Mouse (Mus musculus) limb, embryonic 13.5 days (tissue): ENCODE data around the gene Pde10a. TPM values are rescaled to one million over a fixed set of nuclear protein-coding genes. Genes with fewer than 3 reads are reported as not detected.

ENCODE experiments used
- ATAC-seq: fragments of 200-750 bp; cut with Nextera tagmentation; 2 replicates; pipeline ENCODE4 v1.8.0; 2017; ENCODE audit warnings: low read depth, moderate number of reproducible peaks, moderate TSS enrichment; ENCODE audit not compliant: low FRiP score
- H3K27ac ChIP-seq: fragments of 300-500 bp; sonication (generic); 2 replicates; pipeline ENCODE4 v1.5.1; 2015; ENCODE audit warnings: inconsistent platforms, mild to moderate bottlenecking, moderate library complexity
- H3K27me3 ChIP-seq: fragments of 300-500 bp; sonication (generic); 2 replicates; pipeline ENCODE4 v1.6.1; 2015; ENCODE audit warnings: mild to moderate bottlenecking, inconsistent platforms
- H3K36me3 ChIP-seq: fragments of 300-500 bp; sonication (generic); 2 replicates; pipeline ENCODE4 v1.6.1; 2015; ENCODE audit warnings: inconsistent platforms, mild to moderate bottlenecking, moderate library complexity
- H3K4me1 ChIP-seq: fragments of 300-500 bp; sonication (generic); 2 replicates; pipeline ENCODE4 v1.6.1; 2015; ENCODE audit warnings: inconsistent platforms
- H3K4me2 ChIP-seq: fragments of 300-500 bp; sonication (generic); replicated peaks from 2 replicates; pipeline ENCODE4 v1.6.1; 2015; ENCODE audit warnings: inconsistent platforms, mild to moderate bottlenecking, moderate library complexity
- H3K4me3 ChIP-seq: fragments of 300-500 bp; sonication (generic); 2 replicates; pipeline ENCODE4 v1.5.1; 2015; ENCODE audit warnings: moderate library complexity, mild to moderate bottlenecking, inconsistent platforms
- H3K9ac ChIP-seq: fragments of 300-500 bp; sonication (generic); 2 replicates; pipeline ENCODE4 v1.6.1; 2015; ENCODE audit warnings: mild to moderate bottlenecking, inconsistent platforms
- H3K9me3 ChIP-seq: fragments of 300-500 bp; sonication (generic); 2 replicates; pipeline ENCODE4 v1.6.1; 2016; ENCODE audit warnings: inconsistent platforms
- WGBS: fragments of 180-500 bp; shearing (Covaris S2); methylation state at CpG from one replicate; pipeline ENCODE4 v1.1.7; 2015; 5-methylcytosine and 5-hydroxymethylcytosine counted together
- polyA plus RNA-seq: library from polyadenylated mRNA; unstranded; fragments of >200 nt; fragmentation: Nextera tagmentation; extraction: Ambion mirVana; gene quantifications from 2 replicates; pipeline ENCODE4 v1.2.1, GENCODE M21; 2015

Pde10a gene
- polyA plus RNA-seq, 1 experiment from 2014 or later: 2.4 TPM

DNA sequence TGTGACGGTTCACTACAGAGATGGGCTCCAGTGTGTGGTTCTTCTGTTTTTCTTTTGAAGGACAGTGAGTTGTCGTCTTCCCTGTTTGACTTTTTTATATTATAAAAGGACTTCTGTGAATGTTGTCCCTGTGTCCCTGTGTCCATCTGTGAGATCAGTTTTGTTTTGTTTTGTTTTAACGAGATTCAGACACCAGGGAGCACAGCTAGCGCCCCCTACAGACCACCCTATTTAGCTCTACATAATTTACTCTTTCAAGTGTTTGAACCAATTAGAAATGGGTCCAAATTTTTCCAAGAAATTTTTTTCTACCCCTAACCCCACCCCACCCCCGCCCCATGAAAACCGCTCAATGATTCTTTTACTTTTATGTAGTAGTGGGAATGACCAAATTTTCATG lies 205.9 kb downstream of the Pde10a start:
- Histone ChIP-seq H3K4me2 (no peak overlapping the region), H3K9me3 (no peaks in the 10 kb centered on the region), H3K27ac (no peak overlapping the region), H3K4me3 (no peak overlapping the region), H3K4me1 (no peaks in the 10 kb centered on the region), H3K27me3 (0 out of 2 replicates have a peak, but pooled peaks cover 2% of the 10 kb centered on the region), H3K36me3 (no peaks in the 10 kb centered on the region), H3K9ac (no peak overlapping the region)
- 66% methylated on average over 6 of the region's 6 CpGs for WGBS
- ATAC-seq: no peak

DNA sequence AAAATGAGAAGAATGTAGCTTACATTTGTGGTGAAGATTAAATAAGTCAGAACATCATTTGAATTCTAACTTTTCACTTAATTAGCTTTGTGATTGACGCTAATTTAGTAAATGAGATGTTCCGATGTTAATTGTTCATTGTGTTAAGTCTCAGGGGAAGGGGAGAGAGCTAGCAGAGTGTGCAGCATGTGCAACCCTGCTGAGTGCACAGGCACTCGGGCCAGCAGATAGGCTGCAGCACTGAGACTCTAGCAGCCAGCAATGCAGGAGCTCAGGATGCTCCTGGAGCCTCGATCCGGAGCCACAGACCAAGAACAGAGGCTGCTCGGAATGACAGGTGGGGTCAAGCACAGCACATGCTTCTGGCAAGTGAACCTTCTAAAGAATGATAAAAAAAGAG lies 211.1 kb downstream of the Pde10a start:
- Histone ChIP-seq H3K4me1 (no peaks in the 10 kb centered on the region), H3K27ac (no peak overlapping the region), H3K36me3 (no peaks in the 10 kb centered on the region), H3K27me3 (no peaks in the 10 kb centered on the region), H3K9ac (no peak overlapping the region), H3K4me3 (no peak overlapping the region), H3K9me3 (0 out of 2 replicates have a peak, but pooled peaks cover 3% of the 10 kb centered on the region), H3K4me2 (no peak overlapping the region)
- no peak for ATAC-seq
- 82% methylated on average over 6 of the region's 6 CpGs for WGBS

DNA sequence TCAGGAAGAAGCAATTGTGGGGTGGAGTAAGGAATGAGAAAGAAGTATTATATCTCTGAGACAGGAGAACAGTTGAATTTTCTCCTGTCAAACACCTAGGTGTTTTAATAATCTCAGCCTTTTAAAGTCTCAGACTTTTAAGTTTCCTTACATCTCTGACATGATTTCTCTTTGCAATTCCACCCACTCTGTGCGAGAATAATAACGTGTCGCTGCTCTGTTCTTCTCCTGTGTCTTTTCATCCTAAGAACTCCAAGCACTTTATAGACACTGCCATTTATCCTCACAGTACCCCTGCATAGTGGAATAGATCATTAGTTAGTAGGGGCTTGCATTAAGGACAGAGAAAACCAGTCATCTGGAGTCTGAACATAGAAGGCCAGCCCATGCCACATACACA lies 217.6 kb downstream of the Pde10a start:
- H3K27me3 ChIP-seq: 0 out of 2 replicates have a peak, but pooled peaks cover 4% of the 10 kb centered on the region
- H3K4me3 ChIP-seq: no peak overlapping the region
- ATAC-seq: no peak
- no peaks in the 10 kb centered on the region for H3K36me3 ChIP-seq
- no peaks in the 10 kb centered on the region for H3K4me1 ChIP-seq
- no peak overlapping the region for H3K9ac ChIP-seq
- 0 out of 2 replicates have a peak, but pooled peaks cover under 1% of the 10 kb centered on the region for H3K9me3 ChIP-seq
- H3K27ac ChIP-seq: no peak overlapping the region
- no peak overlapping the region for H3K4me2 ChIP-seq
- WGBS: 85% methylated on average over 3 of the region's 3 CpGs

DNA sequence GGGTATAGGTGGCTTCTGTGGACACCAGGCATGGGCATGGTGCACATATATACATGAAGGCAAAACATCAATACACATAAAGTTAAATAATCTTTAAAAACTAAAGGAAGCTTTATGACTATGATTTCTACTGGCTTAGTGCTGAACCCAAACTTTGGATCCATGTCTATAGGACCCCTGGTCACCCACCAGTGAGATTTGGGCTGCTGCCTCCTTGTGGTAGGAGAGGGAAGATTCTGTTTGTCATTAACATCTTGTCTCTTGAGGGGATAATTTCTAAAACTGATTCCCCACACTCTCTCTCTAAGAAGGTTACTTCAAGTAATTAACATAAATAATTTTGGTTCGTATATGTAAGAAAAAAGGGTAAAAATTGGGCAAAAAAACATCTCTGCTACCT lies 220.2 kb downstream of the Pde10a start:
- ATAC-seq: no peak
- 48% methylated on average over 1 of the region's 1 CpGs for WGBS
- no peak overlapping the region for H3K4me3 ChIP-seq
- H3K36me3 ChIP-seq: no peaks in the 10 kb centered on the region
- H3K4me1 ChIP-seq: no peaks in the 10 kb centered on the region
- no peak overlapping the region for H3K9ac ChIP-seq
- no peak overlapping the region for H3K4me2 ChIP-seq
- H3K9me3 ChIP-seq: no peaks in the 10 kb centered on the region
- H3K27me3 ChIP-seq: 0 out of 2 replicates have a peak, but pooled peaks cover 4% of the 10 kb centered on the region
- no peak overlapping the region for H3K27ac ChIP-seq

DNA sequence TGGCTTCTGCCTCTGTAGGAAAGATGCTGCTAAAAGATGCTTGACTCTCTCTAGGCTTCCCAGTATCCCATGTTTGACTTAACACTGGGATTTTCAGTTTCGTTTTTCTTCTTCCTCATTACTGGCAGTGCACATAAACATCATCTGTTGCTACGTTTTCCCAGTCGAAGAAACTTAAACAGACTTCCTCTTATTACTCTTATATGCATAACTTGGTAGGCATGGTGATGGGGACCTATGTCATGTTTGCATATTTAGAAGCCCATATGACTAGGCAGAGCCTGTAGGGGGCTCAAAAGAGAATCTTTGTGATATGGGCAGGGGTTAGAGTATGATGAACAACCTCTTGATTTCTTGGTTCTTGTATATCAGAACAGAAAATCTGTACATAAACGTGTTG lies 224.3 kb downstream of the Pde10a start:
- ATAC-seq: no peak
- Histone ChIP-seq H3K9ac (no peak overlapping the region), H3K4me1 (no peaks in the 10 kb centered on the region), H3K9me3 (no peaks in the 10 kb centered on the region), H3K4me2 (no peak overlapping the region), H3K36me3 (no peaks in the 10 kb centered on the region), H3K27me3 (no peaks in the 10 kb centered on the region), H3K27ac (no peak overlapping the region), H3K4me3 (no peak overlapping the region)
- 75% methylated on average over 4 of the region's 4 CpGs for WGBS

DNA sequence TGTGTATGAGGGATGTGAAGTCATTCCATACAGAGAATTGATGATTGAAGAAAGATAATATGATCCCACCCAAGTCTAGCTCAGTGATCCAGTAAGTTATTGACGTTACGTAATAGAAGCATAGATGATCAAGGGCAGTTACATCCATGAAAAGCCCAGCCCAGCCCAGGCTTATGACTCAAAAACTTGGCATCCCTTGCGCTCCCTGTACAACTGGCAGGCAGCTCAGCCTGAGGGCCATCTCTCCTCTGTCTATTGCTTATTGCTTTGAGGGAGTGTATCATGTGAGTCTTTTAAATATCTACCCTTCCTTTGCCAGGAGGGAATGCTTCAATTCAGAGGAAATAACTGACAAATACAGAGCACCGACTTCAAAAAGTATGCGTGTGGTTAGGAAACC lies 232.4 kb downstream of the Pde10a start:
- H3K4me3 ChIP-seq: no peak overlapping the region
- WGBS: 88% methylated on average over 5 of the region's 5 CpGs
- H3K9ac ChIP-seq: no peak overlapping the region
- no peaks in the 10 kb centered on the region for H3K36me3 ChIP-seq
- no peak for ATAC-seq
- H3K4me1 ChIP-seq: no peaks in the 10 kb centered on the region
- H3K27ac ChIP-seq: no peak overlapping the region
- no peaks in the 10 kb centered on the region for H3K9me3 ChIP-seq
- no peaks in the 10 kb centered on the region for H3K27me3 ChIP-seq
- H3K4me2 ChIP-seq: no peak overlapping the region

DNA sequence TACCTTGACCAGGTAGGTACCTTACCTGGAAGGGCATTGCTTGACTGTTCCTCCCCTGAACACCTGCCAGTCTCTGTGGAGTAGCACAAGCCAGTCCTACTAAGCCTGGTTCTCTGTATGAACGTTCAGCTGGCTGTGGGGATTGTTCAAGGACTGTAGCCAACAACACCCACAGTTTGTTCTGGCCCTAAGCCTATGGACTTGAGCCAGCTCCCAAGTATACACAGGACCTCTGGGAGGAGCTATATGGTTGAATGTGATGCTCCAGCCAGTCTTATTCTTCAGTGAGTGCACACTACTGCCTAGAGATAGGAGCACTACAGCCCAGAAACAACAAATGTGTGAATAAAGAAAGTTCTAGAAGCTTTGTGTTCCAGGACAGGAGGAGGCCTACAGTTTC lies 238.1 kb downstream of the Pde10a start:
- no peak overlapping the region for H3K9ac ChIP-seq
- no peak for ATAC-seq
- 45% methylated on average over 1 of the region's 1 CpGs for WGBS
- no peaks in the 10 kb centered on the region for H3K4me1 ChIP-seq
- no peak overlapping the region for H3K4me3 ChIP-seq
- no peaks in the 10 kb centered on the region for H3K9me3 ChIP-seq
- no peaks in the 10 kb centered on the region for H3K36me3 ChIP-seq
- H3K27me3 ChIP-seq: no peaks in the 10 kb centered on the region
- no peak overlapping the region for H3K27ac ChIP-seq
- no peak overlapping the region for H3K4me2 ChIP-seq

DNA sequence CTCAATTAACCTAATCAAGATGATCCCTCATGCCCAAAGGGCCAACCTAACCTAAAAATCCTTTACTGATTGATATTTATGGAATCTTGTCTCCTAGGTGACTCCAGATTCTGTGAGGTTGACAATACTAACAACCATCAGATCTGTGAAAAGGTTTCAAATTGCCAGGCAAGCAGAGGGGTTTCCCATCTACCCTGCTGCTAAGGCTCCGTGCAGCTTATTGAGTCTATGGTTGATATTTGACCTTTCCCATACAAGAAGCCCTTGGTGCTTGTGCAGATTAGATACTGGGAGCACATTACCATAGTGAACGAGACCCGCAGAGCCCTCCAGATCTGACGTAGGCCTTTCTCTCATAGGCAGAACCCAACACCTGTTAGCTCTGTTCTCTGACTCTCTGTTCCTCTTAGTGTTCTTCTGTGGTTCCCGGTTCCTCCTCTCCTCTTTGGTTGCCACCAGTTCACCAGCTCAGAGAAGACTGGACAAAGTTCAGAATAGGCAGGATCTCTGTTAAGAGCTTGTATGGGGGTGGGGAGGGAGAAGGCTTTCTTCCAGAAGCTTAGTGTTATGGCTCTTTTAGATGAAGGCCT lies 240.9 kb downstream of the Pde10a start:
- no peaks in the 10 kb centered on the region for H3K36me3 ChIP-seq
- no peak overlapping the region for H3K4me3 ChIP-seq
- H3K27ac ChIP-seq: no peak overlapping the region
- H3K4me1 ChIP-seq: no peaks in the 10 kb centered on the region
- no peak overlapping the region for H3K4me2 ChIP-seq
- no peaks in the 10 kb centered on the region for H3K9me3 ChIP-seq
- no peak for ATAC-seq
- no peak overlapping the region for H3K9ac ChIP-seq
- H3K27me3 ChIP-seq: no peaks in the 10 kb centered on the region
- 88% methylated on average over 5 of the region's 5 CpGs for WGBS

DNA sequence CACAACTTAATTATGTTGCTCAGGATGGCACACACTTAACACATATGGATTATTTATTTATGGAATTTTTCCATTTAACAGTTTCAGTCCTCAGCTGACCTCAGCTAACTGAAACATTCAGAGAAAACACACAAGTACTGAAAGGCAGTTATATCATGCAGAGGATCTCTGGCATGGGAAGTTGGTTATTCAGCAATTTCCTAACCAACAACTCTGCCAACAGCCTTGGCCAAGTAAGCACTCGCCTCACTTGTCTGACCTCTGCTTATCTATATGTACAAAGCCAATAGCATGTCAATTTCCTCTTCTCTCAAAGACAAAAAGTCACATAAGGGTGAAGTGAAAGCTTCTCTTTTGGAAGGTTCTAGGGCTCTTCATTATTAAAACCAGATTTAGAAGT lies 244.0 kb downstream of the Pde10a start:
- ATAC-seq: no peak
- no peaks in the 10 kb centered on the region for H3K9me3 ChIP-seq
- no peaks in the 10 kb centered on the region for H3K27me3 ChIP-seq

DNA sequence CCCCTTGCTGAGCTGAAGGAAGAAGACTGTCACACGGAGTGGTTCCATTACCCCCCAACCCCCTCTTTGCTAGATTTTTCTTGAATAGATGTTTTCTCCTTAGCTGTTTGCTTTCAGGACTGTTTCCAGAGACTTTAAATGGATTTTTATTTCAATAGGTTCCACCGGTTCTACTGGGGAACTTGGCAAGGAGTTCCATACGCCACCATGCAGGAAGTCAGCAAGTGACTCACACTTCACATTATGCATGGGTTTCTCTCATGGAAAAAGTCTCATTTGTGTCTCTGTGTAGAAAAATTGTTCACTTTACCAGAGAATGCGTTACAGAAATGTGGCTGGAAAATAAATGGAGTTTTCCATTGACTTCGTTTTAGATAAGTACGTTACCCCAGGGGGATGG lies 248.2 kb downstream of the Pde10a start:
- no peak overlapping the region for H3K4me3 ChIP-seq
- H3K36me3 ChIP-seq: no peaks in the 10 kb centered on the region
- no peaks in the 10 kb centered on the region for H3K9me3 ChIP-seq
- H3K27me3 ChIP-seq: no peaks in the 10 kb centered on the region
- no peak overlapping the region for H3K4me2 ChIP-seq
- H3K27ac ChIP-seq: no peak overlapping the region
- ATAC-seq: no peak
- no peaks in the 10 kb centered on the region for H3K4me1 ChIP-seq
- WGBS: 78% methylated on average over 6 of the region's 6 CpGs
- H3K9ac ChIP-seq: no peak overlapping the region

More for the DNA sequence above, 244.0 kb downstream of the Pde10a start:
- Histone ChIP-seq H3K4me2 (no peak overlapping the region), H3K4me1 (no peaks in the 10 kb centered on the region), H3K27ac (no peak overlapping the region), H3K36me3 (no peaks in the 10 kb centered on the region), H3K9ac (no peak overlapping the region), H3K4me3 (no peak overlapping the region)
- WGBS: 92% methylated on average over 1 of the region's 1 CpGs

DNA sequence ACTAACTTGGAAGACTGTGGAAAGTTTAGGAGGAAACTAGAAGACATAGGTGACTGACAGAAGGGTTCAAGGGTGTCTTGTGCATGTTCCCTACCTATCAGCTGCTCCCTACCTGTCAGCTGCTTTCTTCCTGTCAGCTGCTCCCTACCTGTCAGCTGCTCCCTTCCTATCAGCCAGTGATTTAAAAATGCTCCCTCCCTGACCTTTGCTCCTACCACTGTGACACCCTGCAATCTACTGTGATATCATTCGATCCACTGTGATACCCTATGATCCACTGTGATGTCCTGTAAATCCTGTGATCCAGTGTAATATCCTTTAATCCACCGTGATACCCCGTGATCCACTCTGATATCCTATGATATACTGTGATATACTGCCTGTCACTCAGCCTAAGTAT lies 249.1 kb downstream of the Pde10a start:
- Histone ChIP-seq H3K4me3 (no peak overlapping the region), H3K36me3 (no peaks in the 10 kb centered on the region), H3K9me3 (no peaks in the 10 kb centered on the region), H3K27me3 (no peaks in the 10 kb centered on the region), H3K27ac (no peak overlapping the region), H3K9ac (no peak overlapping the region), H3K4me2 (no peak overlapping the region), H3K4me1 (no peaks in the 10 kb centered on the region; the same call in 1 of the 2 replicates)
- ATAC-seq: no peak
- whole genome bisulfite sequencing: 84% methylated on average over 3 of the region's 3 CpGs

DNA sequence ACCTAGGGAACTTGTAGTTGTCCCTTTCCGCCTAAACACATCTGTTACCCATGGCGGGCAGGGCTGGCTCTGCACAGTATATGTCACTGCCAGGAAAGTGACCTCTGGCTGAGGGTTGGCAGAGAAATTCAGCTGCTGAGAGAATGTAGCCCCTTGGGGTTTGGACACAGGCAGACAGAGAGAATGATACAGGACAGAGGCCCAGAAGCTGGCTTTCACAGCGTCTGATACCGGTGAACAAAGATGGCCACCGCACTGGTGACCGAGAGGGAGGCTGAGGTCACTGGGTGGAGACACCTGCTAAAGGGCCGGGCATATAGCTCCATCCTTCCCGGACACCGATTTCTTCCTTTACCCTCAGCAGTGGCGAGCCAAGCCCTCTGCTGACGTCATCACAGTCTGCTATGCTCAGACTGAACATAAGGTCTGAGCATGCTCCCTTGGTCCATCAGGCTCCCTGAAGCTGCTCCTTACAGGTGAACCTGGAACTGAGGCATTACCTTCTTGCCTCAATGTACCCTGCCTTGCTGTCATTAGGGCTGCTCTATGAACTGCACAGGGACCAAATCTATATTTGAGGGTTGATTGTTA lies 250.5 kb downstream of the Pde10a start:
- Histone ChIP-seq H3K27me3 (no peaks in the 10 kb centered on the region), H3K27ac (no peak overlapping the region), H3K4me3 (no peak overlapping the region), H3K9ac (no peak overlapping the region), H3K4me1 (no peaks in the 10 kb centered on the region; the same call in 1 of the 2 replicates), H3K36me3 (no peaks in the 10 kb centered on the region), H3K9me3 (no peaks in the 10 kb centered on the region), H3K4me2 (no peak overlapping the region)
- WGBS: 81% methylated on average over 11 of the region's 11 CpGs
- ATAC-seq: no peak

DNA sequence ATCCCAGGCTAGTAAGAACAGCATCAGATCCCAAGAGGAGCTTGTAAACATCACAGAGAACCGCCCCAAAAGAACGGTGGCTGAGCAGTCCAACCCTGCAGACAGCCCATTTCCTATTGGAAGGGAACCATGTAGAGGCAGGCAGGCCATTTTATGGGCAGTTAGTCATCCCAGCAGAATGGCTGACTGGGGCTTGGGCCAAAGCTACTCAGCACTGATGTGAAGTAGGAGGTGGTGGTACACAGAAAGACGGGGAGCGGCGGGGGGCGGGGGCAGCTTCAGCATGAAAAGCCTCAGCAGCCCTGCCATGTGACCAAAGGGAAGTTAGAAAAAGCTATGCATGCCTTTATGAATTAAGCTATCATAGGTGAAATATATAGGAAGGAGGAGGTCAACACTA lies 252.5 kb downstream of the Pde10a start:
- Histone ChIP-seq H3K9me3 (no peaks in the 10 kb centered on the region), H3K4me3 (no peak overlapping the region), H3K9ac (no peak overlapping the region), H3K27me3 (no peaks in the 10 kb centered on the region), H3K4me2 (no peak overlapping the region), H3K27ac (no peak overlapping the region), H3K36me3 (no peaks in the 10 kb centered on the region), H3K4me1 (no peaks in the 10 kb centered on the region; the same call in 1 of the 2 replicates)
- WGBS: 83% methylated on average over 6 of the region's 6 CpGs
- ATAC-seq: no peak
